Mouse (Mus musculus) cerebellum, adult 11-12 months (tissue): ENCODE measurements around the gene Vill.

Experiments used
- DNase-seq: peaks from one replicate; pipeline ENCODE4 v3.0.0; 2022

Gene Vill

DNA sequence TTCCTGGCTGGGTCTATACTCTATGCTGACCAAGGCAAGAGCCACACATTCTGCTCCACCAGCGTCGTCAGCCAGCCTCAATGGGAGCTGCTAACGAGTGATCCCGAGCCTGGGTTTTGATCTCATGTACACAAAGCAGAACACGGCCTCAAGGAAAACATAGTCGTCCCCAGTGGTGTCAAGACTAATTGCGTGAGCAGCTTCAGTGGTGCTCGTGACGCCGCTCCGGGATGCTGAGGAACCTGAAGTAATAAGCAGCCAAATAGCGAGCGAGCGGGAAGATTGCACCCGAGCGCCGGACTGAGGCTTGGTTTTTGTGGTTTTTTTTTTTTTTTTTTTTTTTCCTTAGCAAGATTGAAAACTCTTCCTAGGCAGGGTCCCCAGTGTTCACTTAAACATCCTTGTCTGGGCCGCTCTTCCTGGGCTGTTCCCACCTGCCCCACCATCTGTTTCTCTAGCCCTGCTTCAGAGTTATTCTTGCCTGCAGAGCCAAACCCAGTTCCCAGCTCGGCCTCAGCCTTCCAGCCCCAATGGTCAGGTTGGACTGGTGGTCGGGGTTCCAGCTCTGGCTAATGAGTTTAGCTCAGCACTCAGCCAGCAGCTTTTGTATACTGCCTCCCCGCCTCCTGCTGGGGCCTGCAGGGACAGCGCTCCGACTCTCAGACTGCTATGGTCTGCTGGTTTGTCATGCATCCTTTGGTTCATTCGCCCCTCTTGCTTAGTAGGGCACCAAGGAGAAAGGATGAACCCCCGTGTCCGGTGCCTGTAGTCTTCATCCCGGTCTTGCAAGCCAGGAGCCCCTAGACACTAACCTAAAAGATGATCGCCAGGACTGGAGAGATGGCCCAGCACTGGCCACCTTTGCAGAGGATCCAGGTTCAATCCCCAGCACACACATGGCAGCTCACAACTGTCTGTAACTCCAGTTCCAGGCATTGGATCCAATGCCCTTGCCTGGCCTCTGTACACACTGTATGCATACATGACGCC is 17.6 kb upstream of the Vill start:
- no peak for DNase-seq

DNA sequence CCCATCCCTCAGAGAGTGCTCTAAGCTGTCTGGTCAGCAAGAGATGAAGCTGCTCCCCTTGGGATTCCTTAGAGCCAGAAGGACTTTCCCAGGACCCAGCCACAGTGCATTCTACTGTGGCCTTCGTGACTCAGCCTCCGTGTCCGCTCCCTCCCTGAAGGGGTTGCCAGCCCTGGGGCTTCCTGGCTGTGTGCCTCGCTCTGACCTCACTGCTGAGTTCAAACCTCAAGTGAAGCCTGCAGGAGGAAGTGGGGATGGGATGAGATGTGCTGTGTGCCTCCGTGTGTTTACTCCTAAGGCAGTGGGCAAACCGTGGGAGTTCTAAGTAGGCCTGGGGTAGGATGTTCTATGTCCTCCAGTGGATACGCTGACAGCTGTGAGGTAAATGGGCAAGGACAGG is 16.7 kb upstream of the Vill start:
- DNase-seq = no peak

DNA sequence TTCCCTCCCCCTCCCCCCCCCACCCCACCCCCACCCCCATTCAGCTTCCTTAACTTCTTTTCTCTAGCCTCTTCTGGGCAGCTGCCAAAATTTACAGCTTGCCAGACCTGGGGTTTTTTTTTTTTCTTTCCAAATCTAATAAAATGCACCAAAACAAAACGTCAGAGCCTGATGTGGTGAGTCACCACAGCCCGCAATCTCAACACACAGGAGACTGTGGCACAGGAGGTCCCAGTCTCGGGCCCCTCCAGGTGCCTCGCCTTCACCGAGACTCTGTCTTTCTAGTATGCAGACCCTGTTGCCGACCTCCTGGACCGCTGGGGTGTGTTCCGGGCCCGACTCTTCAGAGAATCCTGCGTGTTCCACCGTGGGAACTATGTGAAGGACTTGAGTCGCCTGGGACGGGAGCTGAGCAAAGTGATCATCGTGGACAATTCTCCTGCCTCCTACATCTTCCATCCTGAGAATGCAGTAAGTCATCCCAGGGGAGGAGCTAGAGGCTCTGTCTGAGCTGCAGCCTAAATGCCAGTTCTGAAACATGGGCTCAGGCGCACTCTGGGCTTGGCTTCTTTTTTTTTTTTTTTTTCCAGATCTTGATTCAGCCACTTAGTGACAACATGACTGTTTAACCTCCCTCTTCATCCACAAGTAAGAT is 15.4 kb upstream of the Vill start:
- no peak for DNase-seq

DNA sequence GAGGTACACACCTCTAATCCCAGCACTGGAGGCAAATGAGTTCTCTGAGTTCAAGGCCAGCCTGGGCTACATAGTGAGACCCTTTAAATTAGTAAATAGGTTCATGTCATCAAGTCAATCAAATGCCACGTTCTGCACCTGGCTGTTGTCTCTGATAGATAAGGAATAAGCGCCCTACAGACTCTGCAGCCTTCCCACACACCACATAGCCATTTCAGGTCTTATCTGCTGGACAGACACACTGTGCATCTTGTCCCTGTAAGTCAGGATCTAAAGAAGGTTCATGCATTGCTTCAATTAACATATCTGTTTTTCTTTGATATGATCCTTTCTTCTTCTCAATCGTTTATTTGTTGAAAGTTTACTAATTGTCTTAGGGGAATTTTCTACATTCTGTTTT is 14.0 kb upstream of the Vill start:
- DNase-seq = no peak

DNA sequence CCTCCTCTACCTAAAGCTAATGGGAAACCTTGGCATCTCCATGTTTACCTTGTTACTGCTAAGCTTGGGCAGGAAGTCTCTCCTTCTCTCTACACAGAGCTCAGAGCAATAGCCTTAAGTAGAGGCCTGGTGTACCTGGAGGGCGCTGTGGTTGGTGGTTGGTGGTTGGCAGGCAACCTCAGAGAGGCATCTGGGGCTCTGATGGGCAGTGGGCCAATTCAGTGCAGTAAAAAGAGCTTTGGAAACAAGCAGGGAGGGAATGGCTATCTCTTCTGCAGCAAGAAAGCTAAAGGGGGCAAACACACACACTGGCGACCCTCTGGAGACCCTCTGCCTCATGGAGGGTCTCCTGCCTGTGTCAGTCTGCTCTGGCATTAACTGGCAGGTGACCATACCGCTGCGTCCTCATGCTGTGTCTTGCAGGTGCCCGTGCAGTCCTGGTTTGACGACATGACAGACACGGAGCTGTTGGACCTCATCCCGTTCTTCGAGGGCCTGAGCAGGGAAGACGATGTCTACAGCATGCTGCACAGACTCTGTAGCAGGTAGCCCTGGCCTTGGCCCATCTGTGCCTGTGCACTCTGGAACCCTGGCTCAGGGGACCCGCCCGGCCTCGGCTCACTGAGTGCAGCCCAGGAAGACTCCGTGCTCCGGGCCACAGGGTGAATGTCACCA is 12.3 kb upstream of the Vill start:
- peak; percentile 22 for DNase-seq

DNA sequence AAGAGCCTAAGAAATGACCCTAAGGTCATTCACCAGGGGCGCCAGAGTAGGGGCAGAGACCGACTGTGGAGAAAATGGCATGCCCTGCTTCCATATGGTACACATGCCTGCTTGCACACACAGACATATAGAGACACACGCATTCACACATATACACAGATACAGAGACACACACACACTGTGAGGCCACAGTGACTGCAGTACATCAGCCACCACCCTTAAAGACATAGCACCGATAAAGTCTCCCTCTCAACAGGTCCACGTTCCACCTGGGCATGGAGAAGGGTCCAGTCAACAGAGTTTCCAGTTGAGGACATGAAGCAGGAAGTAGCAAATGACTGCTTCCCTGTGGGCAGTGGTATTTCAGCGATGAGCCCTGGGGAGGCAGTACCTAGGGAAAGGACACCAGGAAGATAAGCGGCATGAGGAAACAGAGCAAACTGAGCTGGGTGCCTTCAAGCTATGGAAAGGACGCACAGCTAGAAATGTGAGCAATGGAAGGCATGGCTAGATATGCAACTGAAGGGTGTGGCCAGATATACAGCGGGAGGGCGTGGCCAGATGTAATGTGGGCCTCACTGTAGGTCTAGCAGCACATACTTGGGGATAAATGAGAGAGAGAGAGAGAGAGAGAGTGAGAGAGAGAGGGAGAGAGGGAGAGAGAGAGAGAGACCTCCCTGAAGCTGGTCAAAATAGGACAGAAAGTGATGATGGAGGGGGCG is 4.2 kb upstream of the Vill start:
- no peak for DNase-seq

DNA sequence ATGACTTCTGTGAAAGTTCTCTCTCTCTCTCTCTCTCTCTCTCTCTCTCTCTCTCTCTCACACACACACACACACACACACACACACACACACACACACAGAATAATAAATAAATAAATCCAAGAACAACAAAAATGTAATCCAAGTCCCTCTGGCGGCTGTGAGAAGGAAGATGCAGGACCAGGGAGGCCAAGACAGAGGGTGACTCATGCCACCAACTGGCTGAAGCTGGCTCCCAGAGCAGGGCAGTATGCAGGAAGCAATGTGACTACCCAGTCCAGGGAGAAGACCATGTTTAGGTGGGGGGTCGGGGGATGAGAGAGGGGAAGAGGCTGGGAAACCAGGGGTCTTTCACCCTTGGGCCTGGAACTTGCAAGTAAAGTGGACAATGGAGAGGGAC is 1.4 kb upstream of the Vill start:
- no peak for DNase-seq

DNA sequence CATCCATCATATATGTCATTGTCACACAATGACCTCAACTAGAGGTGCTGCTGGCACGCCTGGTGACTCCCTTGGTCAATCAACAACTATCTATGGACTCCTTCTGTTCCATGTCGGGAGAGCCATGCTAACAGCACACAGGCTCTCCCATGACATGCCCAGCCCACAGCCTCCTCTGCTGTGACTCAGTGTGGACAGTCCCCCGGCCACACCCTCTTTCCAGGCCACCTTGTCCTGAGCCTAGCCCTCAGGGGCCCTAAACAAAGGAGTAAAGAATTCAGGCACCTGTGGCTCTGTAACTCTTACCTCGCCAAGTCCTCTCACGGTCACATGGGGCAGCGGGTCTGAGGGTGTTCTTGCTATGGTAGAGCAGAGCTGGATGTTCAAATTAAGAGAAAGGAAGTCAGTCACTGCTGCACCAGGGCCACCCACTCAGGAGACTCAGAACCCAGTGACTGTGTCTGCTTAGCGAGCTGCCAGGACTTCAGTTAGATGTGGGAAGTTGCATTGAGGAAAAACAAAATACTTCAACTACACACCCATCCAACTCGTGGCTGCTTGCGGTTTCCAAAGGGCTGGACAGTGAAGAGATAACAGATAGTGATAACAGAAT is 1.5 kb downstream of the Vill start:
- no peak for DNase-seq

DNA sequence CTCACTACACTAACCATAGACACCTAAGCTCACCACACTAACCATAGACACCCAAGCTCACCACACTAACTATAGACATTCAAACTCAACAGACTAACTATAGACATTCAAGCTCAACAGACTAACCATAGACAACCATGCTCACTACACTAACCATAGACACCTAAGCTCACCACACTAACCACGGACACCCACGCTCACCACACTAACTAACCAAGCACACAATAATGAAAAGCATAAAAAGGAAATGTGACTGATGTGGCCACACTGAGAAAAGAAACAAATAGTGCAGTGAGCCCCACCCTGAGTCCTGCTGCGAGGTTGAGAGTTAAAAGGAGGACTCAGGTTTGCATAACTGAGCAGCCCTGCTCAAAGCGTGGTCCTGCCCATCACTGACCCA is 2.8 kb downstream of the Vill start:
- DNase-seq = no peak

DNA sequence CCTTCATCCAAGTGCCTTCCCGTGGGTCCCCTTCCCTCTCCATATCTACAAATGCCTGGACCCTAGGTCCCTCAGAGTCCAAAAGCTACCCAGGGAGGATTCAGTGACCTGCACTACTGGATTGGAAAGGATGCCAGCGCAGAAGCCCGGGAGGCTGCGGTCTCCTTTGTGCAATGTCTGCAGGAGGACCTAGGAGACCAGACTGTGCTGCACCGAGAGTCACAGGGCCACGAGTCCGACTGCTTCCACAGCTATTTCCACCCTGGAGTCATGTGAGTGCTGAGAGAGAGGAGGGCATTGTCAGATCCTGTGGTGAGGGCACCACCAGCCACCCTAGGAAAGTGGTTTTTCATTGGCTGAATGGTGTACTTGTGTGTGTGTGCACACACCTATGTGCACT is 5.7 kb downstream of the Vill start:
- no peak for DNase-seq

DNA sequence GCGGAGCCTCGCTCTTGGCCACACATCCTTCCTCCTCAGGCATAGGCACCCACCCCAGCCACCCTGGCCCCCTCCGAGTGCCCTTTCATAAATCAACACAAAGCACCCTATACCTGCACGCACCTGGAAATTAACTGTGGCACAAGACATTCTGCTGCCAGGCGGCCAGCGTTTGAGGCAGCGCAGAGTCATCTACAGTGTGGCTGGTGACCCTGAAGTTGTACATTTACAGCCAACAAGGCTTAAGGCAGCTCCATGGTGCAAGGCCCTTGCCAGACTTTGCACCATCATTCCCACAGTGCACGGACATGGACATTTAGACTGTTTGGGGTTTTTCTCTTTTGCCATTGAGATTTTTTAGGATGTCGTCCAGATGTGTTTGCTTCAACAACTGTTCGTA is 8.1 kb downstream of the Vill start:
- no peak for DNase-seq

DNA sequence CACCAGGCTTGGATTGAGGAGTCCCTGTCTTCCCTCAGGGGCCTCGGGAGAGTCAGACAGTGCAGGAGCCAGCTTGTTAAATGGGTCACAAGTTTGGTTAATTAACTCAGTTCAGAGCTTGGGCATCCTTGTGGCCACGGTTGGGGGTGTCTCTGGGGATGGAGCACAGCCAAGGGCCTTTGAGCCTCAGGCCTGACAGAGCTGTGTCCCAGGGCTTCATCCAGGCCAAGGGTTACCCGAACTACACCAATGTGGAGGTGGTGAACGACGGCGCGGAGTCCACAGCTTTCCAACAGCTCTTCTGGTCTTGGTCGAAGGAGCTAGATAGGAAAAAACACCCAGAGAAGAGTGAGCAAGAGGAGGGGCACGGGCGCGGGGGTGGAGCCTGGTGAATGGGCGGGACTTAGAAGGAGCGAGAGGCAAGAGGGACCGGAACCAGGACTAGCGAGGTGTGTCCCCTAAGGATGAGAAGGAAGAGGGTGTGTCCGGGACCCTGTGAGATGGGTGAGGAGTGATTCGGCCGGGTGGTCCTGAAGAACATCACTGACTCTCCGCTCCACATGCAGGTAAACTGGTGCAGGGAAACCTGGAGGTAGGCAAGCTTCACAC is 10.6 kb downstream of the Vill start:
- DNase-seq = no peak

DNA sequence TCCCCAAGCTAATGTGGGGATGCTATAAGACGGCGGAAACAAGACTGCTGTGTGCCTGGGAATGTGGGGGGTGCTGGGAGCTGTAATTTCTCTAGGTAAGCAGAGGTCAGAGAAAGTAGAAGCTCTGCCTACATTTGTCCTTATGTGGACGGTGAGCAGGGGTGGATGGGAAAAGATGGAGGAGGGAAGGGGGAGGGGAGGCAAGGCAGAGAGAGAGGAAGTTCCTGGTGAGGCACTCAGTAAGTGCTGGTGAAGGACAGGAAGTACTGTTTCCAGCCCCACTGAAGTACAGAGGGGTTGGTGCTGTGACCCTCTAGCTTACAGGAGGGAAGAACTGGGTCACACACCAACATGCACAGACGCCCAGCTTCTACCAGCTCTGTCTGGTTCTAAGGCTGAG is 11.7 kb downstream of the Vill start:
- no peak for DNase-seq

DNA sequence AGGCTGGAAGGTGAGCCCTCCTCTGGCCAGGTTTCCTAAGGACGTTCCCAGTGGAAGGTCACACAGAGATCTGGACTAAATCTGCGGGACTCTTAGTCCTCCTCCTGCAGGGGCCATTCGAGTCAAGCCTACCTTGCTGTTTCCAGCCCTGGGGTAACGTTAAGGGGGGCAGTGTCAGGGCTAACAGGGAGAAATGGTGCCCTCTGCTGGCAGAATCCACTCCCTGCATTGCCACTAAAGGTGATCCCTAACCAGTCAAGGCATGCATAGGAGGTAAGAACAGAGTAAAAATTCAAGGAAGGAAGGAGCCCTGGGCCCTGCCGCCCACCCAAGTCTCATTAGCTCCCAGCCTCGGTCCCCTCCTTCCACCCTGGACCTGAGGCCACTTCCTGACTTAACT is 15.0 kb downstream of the Vill start:
- DNase-seq = peak; percentile 33

DNA sequence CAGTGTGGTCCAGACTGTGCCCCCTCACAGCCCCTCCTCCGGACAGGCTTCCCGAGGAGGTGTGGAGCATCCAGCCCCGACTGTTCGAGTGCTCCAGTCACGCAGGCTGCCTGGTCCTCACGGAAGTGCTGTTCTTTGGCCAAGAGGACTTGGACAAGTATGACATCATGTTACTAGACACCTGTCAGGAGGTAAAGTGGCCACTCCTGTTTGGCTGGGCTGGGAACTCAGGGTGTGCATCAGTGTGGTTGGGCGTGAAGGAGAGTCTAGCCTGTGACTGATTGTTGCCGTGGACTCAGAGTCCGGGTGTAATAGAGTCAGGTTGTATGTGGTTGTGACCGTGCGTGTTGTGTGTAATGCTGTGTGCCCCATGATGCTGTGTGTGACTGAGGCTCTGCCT is 15.7 kb downstream of the Vill start:
- no peak for DNase-seq

DNA sequence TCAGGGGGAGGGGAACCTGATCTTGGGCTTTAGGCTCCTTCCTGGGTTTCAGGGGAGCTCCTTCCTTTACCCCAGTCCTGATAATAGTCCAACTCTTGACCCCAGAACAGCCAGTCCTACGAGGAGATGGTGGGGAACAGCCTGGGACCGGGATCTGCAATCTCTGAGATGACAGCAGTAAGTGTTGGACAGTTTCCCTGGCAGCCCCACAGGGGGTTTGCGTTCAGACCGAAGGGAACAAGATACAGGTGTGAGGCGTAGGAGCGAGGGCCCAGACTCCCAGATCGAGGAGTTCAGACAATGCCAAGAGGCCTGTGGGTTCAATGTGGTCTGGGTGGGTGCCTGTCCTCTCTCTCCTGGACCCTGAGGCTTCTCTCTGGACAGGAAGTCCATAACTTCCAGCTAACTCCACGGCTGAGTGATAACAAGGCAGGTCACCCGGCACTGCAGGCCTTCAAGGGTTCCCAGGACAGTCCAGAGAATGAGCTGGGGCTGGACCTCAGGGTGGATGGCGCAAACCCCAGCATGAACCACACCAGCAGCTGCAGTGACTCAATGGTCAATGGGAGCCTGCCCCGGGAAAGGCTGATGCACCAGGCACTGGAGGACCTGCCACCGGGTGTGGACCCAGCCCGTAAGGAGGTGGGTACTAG is 17.7 kb downstream of the Vill start:
- DNase-seq = no peak

DNA sequence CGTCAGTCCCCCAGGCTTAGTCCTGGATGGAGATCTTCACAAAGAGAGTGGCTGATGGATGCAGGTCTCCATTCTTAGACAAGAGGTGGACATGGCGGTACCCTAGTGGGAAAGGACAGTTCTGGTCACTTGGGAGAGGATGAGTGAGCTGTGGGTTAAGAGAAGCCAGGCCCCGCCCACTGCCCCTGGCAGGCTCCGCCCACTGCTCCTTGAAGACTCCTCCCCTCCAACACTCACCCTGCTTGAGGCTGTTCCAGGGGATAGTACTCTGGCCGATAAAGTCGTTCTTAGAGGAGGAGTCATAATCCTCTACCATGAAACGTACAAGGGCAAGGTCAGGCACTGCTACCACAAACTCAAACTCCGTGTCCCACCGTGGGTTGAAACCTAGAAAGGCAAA is 19.2 kb downstream of the Vill start:
- no peak for DNase-seq

DNA sequence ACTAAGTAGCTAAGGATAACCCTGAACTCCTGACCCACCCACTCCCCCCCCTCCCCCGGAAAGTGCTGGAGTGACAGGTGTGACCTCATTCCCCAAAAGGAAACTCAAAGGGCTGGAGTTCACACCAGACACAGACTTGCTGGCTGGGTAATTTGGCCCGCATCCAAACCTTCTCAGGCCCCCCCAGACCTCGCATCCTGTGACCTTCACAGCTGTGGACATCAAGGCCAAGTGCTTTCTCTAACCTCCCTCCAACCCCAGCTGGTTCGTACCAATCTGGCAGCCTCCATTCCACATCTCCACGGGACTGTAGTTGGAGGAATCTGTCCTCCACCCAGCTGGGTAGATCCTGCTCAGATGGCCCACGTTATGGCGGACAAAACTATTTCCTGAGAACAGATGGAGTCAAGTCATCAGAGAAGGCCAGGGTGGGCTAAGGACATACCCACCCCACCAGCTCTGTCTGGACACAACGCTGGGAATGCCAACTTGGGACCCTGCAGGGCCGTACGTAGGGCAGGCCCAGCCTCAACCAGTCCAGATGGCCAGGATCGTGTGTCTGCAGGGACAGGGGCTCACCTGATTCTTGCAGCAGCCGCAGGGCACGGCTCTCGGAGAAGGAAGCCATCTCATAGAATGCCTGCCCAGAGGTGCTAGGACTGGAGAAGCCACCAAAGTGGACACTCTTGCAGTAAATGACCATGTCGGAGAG is 20.8 kb downstream of the Vill start:
- DNase-seq = no peak

DNA sequence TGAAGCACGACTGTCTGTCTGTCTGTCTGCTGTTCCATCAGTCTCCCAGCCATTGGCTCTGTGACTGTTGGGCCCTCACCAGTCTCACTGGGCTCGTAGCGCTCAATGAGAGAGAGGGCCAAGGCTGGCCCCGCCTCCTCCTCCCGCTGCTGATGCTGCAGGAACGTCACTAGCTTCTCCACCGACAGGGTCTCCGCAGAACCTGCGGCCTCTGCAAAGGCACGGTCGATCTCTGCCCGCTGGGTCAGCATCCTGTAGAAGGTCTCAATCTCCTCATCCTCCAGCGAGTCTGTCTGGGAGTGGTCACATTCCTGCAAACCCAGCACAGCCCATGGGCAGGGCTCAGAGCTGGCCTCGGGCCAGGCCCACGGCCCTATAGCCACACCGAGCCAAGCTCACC is 23.1 kb downstream of the Vill start:
- DNase-seq = no peak

DNA sequence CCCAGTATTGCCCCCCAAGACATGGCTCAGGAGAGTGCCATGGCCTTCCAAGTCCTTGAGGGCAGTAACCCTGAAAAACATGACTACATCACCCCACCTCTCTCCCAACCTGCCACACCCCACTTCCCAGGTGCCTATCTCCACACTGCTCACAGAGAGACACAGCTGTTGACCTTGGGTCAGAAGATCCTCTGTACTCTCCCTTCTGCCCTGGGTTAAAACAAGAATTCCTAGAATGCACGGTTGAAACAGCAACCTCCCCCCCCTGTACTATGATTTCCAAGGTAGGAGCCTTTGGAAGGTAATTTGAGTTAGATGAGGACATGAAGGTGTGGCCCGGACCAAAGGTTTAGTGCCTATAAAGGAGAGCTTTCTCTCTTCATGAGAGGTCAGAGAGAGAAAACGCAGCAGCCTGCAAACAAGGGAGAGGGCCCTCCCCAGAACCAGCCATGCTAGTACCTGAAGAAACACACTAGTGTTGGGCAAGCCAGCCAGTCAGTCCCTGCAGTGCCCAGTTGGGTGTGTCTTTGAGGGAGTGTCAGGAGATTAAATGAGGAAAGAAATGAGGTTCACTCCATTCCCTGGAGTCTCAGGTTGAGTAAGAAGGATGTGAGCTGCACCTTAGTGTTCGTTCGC is 27.6 kb downstream of the Vill start:
- DNase-seq = no peak

DNA sequence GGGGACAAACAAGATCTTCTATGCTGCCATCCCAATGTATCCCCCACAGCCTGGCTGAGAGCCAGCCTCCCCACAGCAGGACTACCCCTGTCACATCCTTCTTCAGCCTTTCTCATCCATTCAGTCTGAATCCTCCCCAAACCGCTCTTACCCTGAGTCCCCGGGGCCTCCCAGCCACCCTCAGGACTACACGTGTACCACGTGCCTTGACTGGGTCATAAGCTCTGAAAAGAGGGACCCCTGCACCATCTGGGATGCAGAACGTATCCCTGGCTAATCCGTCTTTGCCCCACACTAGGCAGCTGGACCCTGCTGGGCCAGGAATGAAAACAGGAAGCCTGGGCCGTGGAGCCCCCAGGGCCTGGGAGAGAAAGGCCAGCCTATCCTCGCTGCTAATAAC is 29.5 kb downstream of the Vill start:
- DNase-seq = no peak
